Mouse (Mus musculus) mature B cell (primary cell): ENCODE measurements around the gene Pitpnm1.

Experiments used
- in situ Hi-C: fragments of 300-500 bp; cut with MboI; formaldehyde crosslinking; loops from 2 replicates; pipeline ENCODE4 v1.14.3; 2019

Gene Pitpnm1

GRCm38 (mm10) chr19:4140147-4140546 lies 40.3 kb downstream of the Pitpnm1 start:
- in situ Hi-C loops, result no loop called here

GRCm38 (mm10) chr19:4142416-4143173 lies 42.8 kb downstream of the Pitpnm1 start:
- in situ Hi-C loops, result no loop called here

- in situ Hi-C loops, result no loop called here
These were observed 44.0 kb downstream of the Pitpnm1 start, which contains the start of gene Cabp4 for GRCm38 (mm10) chr19:4143759-4144268. TSS of gene Cabp4 (minus strand) at chr19:4144033.

GRCm38 (mm10) chr19:4144550-4145498 lies 45.0 kb downstream of the Pitpnm1 start:
- in situ Hi-C loops, result no loop called here

GRCm38 (mm10) chr19:4145936-4146335 lies 46.1 kb downstream of the Pitpnm1 start:
- in situ Hi-C loops, result no loop called here

GRCm38 (mm10) chr19:4146366-4147021 lies 46.7 kb downstream of the Pitpnm1 start:
- in situ Hi-C loops, result no loop called here

- in situ Hi-C loops, result no loop called here
These were observed 47.2 kb downstream of the Pitpnm1 start for GRCm38 (mm10) chr19:4147022-4147405.

- in situ Hi-C loops, result no loop called here
These were observed 48.1 kb downstream of the Pitpnm1 start for GRCm38 (mm10) chr19:4147782-4148490.

- in situ Hi-C loops, result no loop called here
These were observed 48.7 kb downstream of the Pitpnm1 start, which contains the start of gene Coro1b for GRCm38 (mm10) chr19:4148491-4148806. TSS of gene Coro1b (plus strand) at chr19:4148619.

GRCm38 (mm10) chr19:4148819-4149218 lies 49.0 kb downstream of the Pitpnm1 start:
- in situ Hi-C loops, result no loop called here

GRCm38 (mm10) chr19:4149283-4149682 lies 49.5 kb downstream of the Pitpnm1 start:
- in situ Hi-C loops, result no loop called here

- in situ Hi-C loops, result no loop called here
These were observed 50.1 kb downstream of the Pitpnm1 start for GRCm38 (mm10) chr19:4149764-4150461.

GRCm38 (mm10) chr19:4150567-4151487 lies 51.0 kb downstream of the Pitpnm1 start:
- in situ Hi-C loops, result no loop called here

GRCm38 (mm10) chr19:4151488-4151860 lies 51.7 kb downstream of the Pitpnm1 start:
- in situ Hi-C loops, result no loop called here

GRCm38 (mm10) chr19:4151898-4152297 lies 52.1 kb downstream of the Pitpnm1 start:
- in situ Hi-C loops, result no loop called here

- in situ Hi-C loops, result no loop called here
These were observed 52.8 kb downstream of the Pitpnm1 start for GRCm38 (mm10) chr19:4152445-4153231.

- in situ Hi-C loops, result no loop called here
These were observed 53.4 kb downstream of the Pitpnm1 start, which contains the start of gene Ptprcap for GRCm38 (mm10) chr19:4153232-4153654. TSS of gene Ptprcap (plus strand) at chr19:4153604.

GRCm38 (mm10) chr19:4154437-4155222 lies 54.8 kb downstream of the Pitpnm1 start:
- in situ Hi-C loops, result no loop called here
